Mouse (Mus musculus) cerebellum, adult 2 months (tissue): ENCODE measurements at regions not wholly inside any gene's neighbourhood (a gene's known extent, or its start where the extent isn't known, plus 50 kb on each side); places are given as distances from the start of the nearest gene placed in this dataset.

Experiments
- CTCF ChIP-seq: fragments of 200-500 bp; IDR thresholded peaks from 2 replicates; pipeline ENCODE4 v1.5.1; 2011; ENCODE audit warnings: low read depth, mild to moderate bottlenecking, control low read depth, low read length, moderate library complexity, borderline replicate concordance; ENCODE audit not compliant: insufficient read depth
- POLR2A ChIP-seq: fragments of 200-500 bp; IDR thresholded peaks from 2 replicates; pipeline ENCODE4 v1.6.1; 2011; ENCODE audit warnings: low read length, control low read depth, borderline replicate concordance; ENCODE audit not compliant: insufficient read depth

- TF ChIP-seq CTCF (no peak), POLR2A (no peak)
Measured at GRCm38 (mm10) chr1:75983487-75983886, 437.4 kb downstream of the Slc4a3 start.
